Mouse (Mus musculus): ENCODE results near the gene Psmd7.

Gene Psmd7

GRCm38 (mm10) chr8:107577640-107578039, 10.6 kb downstream of the Psmd7 start:
- DNase-seq, result no peak

- peak; percentile 82 for DNase-seq
Measured at GRCm38 (mm10) chr8:107576702-107577101, 11.6 kb downstream of the Psmd7 start.

- no peak for DNase-seq
Measured at GRCm38 (mm10) chr8:107574771-107575170, 13.5 kb downstream of the Psmd7 start.

GRCm38 (mm10) chr8:107572497-107572896, 15.8 kb downstream of the Psmd7 start:
- DNase-seq, result peak; percentile 90

- no peak for DNase-seq
Measured at GRCm38 (mm10) chr8:107571486-107572135, 16.7 kb downstream of the Psmd7 start.

GRCm38 (mm10) chr8:107571046-107571445, 17.2 kb downstream of the Psmd7 start:
- DNase-seq, result no peak

- DNase-seq, result no peak
Measured at GRCm38 (mm10) chr8:107562164-107562563, 26.1 kb downstream of the Psmd7 start.

GRCm38 (mm10) chr8:107560820-107561536, 27.3 kb downstream of the Psmd7 start:
- DNase-seq, result peak; percentile 37

GRCm38 (mm10) chr8:107556511-107556936, 31.7 kb downstream of the Psmd7 start:
- no peak for DNase-seq

- DNase-seq, result no peak
Measured at GRCm38 (mm10) chr8:107555231-107555630, 33.0 kb downstream of the Psmd7 start.

- DNase-seq, result no peak
Measured at GRCm38 (mm10) chr8:107552234-107552633, 36.0 kb downstream of the Psmd7 start.

GRCm38 (mm10) chr8:107546817-107547216, 41.4 kb downstream of the Psmd7 start:
- DNase-seq, result no peak

- no peak for DNase-seq
Measured at GRCm38 (mm10) chr8:107546154-107546553, 42.1 kb downstream of the Psmd7 start.

GRCm38 (mm10) chr8:107545621-107546152, 42.6 kb downstream of the Psmd7 start:
- DNase-seq, result no peak

GRCm38 (mm10) chr8:107544651-107545174, 43.6 kb downstream of the Psmd7 start:
- DNase-seq, result no peak

GRCm38 (mm10) chr8:107544211-107544610, 44.1 kb downstream of the Psmd7 start:
- no peak for DNase-seq

- DNase-seq, result no peak
Measured at GRCm38 (mm10) chr8:107543714-107544113, 44.5 kb downstream of the Psmd7 start.

- DNase-seq, result no peak
Measured at GRCm38 (mm10) chr8:107542151-107542550, 46.1 kb downstream of the Psmd7 start.

- DNase-seq, result no peak
Measured at GRCm38 (mm10) chr8:107541369-107541768, 46.9 kb downstream of the Psmd7 start.

GRCm38 (mm10) chr8:107540623-107541022, 47.6 kb downstream of the Psmd7 start:
- DNase-seq, result no peak

GRCm38 (mm10) chr8:107537472-107537871, 50.8 kb downstream of the Psmd7 start:
- DNase-seq, result no peak
